Mouse (Mus musculus): ENCODE measurements around the gene Gm20518.

The Gm20518 gene

DNA sequence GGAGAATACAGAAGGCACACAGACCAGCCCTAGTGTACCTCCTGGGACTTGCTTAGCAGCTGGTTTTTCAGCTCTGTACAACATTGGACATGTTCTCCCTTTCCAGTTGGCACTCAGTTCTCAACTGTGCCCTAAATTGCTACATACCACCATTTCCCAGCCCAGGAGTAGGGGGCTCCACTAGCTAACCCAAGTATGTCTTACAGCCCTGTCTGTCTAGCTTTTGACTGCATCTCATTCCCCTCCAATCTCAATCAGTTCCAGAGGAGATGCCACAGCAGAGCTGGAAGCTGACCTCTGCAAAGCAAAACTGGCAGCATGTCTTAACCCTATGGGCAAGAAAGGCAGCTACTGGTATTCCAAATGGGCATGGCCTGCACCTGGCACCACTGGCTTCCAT lies 4.6 kb upstream of the Gm20518 start:
- DNase-seq (ENCODE audit: low spot score), result no peak

DNA sequence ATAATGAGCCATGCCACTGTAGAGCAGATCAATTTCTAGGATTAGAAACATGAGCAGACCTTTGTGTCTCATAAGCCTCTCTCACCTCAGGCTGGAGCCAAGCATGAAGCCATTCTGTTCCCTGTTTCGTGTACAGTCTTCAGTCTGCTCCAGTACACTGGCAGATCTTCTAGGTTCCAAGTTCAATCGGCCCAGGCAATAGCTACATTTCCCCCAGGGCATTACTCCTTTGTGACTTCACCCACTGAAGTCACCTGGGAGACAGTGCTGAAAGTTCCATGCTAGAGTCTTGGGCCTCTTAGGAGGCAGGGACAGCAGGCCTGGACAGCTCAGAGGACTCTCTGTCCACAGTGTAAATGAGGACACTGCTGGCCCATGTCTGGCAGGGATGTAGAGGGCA lies 2.5 kb upstream of the Gm20518 start, which contains the start of gene Tssk1:
Tssk1 (plus strand) TSS at position 301 of the 400 bp plus-strand sequence.
- DNase-seq (ENCODE audit: low spot score), result no peak

DNA sequence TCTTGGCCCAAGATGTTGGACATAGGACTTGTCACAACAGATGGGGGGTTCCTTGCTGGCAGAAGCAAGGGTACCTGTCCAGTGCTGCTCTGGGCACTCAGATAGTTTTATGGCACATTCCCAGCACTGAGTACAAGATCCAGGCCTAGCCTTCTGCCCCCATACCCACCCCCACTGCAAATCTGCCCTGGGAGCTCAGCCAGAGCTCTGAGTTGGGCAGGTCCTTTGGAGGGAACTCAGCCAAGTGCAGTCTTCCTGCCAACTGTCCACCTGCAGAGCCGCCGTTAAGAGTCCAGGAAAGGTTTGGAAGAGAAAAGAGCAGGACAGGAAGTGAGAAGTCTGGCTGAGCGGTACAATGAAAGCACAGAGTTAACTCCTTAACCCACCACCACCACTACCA lies 1.1 kb upstream of the Gm20518 start:
- DNase-seq (ENCODE audit: low spot score), result peak; percentile 46

DNA sequence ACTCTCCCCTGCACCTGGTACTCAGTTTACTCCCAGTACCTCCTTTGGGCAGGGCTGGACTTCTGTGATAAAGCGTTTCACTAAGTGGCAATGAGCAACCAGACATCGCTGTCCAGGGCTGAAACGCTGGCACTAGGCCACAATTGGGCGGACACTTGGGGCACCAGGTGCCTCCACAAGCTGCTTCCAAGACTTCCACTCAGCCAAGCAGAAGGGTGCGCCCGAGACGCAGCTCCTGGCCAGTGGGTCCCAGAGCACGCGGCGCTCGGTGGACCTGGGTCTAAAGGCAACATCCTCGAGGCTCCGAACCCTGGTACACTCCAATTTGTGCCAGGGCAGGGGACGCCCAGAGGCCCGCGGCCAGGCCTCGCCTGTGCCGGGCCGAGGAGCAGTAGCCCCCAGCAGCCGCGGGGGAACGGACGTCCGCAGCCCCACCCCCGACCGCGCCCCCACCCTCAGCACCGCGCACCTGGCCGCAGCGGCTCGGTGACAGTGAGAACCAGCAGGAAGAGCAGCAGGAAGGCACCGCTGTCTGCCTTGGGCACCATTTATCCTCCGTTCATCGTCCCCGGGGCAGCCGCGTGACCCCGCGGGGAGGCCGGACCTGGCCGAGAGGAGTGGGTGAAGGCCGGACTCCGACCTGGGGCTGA lies 429 bp downstream of the Gm20518 start:
- DNase-seq (ENCODE audit: low spot score), result peak; percentile 70

DNA sequence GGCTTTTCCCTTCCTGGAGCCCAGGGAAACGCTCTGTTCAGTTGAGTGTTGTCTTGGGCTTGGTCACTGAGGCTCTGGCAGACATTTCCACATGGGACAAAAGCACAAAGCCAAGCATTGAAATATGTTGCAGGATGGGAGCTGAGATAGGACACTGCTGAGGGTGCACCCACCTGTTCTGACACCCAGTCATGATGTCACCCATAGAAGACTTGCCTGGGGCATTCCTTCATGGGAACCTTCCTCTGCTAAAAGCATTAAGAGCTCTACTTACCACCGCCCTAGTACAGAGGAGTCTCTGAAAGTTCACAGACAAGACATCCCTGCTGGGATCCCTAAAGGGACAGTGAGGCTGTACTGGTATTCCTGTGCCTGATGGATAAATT lies 1.1 kb downstream of the Gm20518 start:
- DNase-seq (ENCODE audit: low spot score), result no peak

DNA sequence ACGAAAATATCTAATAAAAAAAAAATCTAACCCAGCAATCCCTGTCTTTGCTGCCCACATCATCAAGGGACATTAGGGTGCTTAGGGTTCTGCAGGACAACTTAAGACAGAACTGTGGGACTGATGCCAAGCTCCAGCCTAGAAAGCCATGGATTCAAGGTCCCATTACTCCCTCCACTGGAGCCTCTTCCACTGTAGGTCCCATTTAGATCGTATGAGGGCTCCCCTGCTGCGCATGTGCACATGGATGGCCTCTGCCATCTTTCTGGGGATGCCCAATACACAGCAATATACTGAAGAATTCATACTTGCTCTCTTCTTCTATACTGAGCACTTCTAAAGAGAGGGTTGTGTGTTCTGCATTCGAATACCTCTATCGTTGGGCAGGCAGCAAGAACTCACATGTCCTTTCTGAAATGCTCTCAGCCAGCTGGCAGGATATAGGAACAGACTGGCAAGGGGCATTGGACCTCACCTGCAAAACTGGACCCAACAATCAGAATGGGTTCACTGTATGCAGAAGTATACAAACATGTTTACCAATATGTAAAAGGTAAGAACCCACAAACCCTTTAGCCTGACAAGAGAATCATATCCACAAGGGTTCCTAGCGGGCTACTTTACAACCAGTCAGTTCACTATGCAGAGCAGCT lies 1.7 kb downstream of the Gm20518 start:
- no peak for DNase-seq (ENCODE audit: low spot score)

DNA sequence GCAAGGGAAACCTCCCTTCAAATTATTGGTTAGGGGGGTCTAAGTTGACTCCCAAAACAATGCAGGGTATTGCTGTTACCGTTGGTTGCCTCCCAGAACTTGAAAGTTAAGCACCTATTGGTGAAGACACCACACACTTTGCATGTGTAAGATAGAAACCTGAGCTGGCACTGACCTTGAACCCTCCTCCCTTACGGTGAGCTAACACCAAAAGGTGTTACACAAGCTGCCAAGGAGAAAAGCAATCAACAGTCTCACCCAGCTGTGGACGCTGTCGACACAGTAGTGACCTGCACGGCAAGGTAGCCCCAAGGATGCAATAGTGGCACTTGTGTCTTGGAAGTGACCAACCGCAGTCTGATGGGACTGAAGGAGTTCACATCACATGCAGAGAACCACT lies 7.4 kb downstream of the Gm20518 start:
- DNase-seq (ENCODE audit: low spot score), result no peak

DNA sequence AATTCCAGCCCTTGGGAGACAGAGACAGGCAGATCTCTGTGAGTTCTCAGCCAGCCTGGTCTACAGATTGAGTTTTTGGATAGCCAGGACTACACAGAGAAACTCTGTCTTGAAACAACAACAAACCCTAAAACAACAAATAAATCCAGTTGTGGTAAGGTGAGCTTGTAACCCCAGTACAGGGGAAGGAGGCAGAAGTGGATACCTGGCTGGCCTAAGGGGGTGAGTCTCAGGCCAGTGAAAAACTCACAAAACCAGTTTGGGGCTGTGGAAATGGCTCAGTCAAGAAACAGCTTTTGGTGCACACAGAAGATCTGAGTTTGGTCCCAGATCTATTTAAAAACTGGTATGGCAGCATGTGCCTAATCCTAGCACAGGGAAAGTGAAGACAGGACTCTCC lies 9.3 kb downstream of the Gm20518 start:
- DNase-seq (ENCODE audit: low spot score), result no peak

DNA sequence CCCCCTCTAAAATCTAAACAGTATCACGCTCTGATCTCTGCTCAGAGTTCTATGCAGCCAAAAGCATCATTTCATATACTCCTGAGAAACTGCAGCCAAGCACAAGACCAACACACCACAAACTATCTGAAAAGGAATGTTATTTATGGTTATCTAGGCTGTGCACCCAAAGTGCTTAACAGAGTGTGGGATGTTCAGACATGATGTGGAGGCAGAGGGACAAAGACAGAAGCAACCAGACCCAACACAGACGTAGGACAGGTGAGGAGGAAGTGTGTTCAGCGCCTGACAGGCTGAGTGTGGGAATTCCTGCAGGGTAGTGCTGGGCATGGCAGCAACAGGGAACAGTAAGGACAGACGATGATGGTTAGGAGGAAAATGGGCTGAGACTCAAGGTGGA lies 11.9 kb downstream of the Gm20518 start:
- DNase-seq (ENCODE audit: low spot score), result no peak

DNA sequence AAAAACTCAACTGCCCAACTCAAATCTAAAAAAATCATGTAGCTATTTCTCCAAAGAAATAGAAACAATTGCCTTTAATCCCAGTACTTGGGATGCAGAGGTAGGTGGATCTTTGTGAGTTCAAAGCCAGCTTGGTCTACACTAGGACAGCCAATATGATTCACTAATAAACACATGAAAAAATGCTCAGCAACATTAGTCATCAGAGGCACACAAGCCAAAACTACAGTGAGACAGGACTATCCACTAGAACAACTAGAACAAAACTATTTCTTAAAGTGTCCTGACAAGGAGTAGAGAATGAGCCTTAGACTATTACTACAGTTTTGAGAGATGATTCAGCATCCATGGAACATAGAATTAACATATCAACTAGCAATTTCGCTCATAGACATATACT lies 15.4 kb downstream of the Gm20518 start:
- no peak for DNase-seq (ENCODE audit: low spot score)

DNA sequence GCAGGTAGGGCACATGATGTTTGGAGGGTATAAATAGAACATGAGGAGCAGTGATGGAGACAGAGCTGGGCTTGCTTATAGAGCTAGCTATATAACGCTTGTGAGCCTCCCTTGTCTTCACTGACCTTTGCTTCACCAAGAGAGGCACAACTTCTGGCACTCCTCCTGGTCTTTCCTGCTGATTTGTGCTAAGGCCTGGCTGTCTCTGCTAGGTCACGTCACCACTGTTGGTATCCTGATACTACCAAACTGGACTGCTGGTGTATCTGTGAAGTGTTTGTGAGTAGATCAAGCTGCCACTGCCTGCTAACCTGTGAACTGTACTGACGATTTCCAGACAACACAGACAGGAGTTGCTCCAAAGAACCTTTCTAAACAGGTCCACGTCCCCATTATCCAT lies 16.3 kb downstream of the Gm20518 start:
- DNase-seq (ENCODE audit: low spot score), result no peak

DNA sequence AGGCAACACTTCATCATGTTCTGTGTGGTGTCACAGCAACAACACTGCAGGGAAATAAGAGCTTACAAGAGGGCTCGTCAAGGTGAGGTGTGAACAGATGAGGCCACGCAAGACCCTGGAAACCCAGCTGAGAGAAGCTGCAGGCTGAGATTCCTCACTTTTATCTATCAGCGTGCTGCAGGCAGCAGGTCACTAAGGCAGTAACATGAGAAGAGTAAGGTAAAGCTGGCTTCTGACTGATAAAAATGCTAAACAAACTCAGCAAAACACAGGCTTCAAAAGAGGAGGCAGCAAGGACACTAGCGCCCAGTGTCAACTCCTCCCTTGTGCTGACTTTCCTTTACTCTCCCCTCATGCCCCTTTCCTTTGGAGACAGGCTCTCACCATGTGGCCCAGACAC lies 18.5 kb downstream of the Gm20518 start:
- DNase-seq (ENCODE audit: low spot score), result no peak

DNA sequence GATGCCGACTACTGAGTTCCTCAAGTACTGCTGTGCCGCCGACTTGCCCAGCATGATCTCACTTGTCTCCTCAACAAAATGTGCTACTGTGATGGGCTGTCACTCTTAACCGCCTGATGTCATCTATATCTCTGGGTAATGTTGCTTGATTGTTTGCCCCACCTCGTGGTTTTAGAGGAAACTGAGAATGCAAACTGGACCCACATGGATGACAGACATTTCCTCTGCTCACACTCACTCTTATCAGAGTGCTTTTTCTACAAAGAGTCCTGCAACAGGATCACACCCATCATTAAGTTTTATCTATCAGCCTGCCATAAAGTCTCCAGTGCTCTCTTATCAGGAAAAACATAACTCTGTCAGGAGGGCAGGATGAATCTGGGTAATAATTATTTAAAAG lies 20.2 kb downstream of the Gm20518 start:
- no peak for DNase-seq (ENCODE audit: low spot score)

DNA sequence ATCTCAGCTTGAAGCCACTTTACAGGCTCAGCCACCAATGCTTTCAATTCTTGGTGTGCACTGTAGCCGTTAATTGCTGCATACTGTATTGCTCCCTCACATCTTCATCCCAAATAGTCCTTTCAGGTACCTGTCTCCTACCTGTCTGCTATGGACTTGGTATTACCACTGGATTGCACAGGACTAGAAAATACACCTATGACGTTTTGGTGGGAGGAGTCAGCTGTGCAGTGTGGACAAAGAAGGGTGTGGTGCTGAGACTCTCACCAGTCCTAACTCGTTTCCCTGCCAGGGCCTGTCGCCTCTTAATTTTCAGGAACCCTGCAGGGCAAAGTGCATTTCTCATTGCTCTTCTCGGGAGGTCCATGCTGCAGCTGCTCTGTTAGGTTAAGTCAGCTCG lies 25.7 kb downstream of the Gm20518 start:
- DNase-seq (ENCODE audit: low spot score), result no peak

DNA sequence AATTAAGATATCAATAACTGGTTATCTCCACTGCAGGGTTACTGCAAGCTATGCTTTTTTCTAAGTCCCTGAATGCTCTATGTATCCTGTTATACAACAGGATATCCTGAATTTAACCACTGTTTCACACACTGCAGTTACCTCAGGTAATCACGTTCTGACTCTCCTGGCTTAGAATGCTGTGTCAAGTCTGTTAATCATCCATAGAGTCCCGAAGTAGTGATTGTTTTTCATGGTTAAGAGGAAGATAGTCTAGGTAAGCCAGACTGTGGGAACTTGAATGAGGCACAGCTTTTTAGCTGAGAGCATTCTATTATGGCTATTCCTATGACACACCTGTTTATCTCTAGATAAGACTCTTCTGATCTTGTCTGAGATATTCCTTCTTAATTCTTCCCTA lies 26.2 kb downstream of the Gm20518 start:
- DNase-seq (ENCODE audit: low spot score), result no peak

DNA sequence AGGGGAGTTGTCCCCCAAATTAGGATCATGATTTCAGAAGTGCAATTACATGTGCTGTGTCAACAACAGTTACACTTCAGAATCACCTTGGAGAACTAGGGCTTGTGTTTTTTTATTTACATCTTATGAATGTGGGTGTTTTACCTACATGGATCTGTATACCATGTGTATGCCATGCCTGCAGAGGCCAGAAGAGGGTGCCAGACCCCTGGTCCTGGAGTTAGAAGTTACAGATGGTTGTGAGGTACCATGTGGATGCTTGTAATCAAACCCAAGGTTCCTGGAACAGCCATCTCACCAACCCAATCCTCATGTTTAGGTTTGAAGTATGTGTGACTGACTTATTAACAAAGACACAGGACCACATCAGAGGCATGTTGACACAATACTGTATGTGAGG lies 32.9 kb downstream of the Gm20518 start:
- DNase-seq (ENCODE audit: low spot score), result no peak

DNA sequence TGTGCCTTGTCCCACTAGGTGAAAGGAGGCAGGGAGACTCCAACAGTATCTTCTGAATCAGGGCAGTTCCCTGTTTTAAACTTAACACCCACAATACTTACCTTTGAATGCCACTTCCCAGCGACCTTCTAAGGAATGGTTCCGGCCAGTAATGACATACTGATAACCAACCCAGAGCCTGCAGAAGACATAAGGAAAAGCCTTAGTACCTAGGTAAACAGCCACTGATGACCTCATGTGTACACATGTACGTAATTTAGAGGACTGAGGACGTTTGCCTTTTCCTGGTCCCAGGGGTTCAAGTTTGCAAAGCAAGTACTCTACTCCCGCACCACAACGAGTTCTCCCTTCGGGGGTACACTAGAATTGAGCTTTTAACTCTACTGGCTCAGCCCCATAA lies 34.3 kb downstream of the Gm20518 start:
- DNase-seq (ENCODE audit: low spot score), result no peak

DNA sequence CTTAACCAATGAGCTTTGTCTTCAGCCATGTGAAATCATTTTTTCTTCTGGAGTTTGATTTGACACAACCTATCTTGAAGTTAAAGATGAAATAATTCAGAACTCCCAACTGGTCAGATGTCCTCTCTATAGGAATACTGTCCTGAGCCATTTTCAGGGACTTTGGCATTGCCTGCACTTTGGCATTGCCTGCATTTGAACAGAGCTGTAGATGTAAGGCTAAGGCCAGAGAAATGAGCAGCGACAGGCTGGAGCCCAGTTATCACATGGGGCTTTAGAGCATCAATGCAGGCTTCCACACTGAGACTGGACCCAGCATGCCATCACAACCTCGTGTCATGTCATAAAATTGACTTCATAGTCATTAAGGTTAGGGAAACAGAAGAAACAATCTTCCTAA lies 38.2 kb downstream of the Gm20518 start:
- no peak for DNase-seq (ENCODE audit: low spot score)

DNA sequence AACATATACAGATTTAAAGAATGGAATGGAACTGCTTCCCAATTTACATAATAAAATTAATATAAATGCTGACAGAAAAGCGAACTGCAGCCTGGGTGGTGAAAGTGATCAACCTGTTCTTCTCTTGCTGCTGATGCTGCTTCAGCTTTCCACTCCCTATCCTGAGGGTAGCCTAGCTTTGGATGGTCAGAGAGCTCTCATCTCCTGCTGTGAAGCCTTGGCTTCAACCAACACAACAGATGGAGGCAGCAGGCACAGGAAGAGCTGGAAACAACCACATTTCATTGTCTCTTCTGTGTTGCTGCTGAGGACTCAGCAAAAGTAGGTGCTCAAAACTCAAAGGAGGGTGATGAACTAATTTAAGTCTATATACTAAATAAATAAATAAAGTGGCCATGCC lies 39.6 kb downstream of the Gm20518 start:
- no peak for DNase-seq (ENCODE audit: low spot score)

DNA sequence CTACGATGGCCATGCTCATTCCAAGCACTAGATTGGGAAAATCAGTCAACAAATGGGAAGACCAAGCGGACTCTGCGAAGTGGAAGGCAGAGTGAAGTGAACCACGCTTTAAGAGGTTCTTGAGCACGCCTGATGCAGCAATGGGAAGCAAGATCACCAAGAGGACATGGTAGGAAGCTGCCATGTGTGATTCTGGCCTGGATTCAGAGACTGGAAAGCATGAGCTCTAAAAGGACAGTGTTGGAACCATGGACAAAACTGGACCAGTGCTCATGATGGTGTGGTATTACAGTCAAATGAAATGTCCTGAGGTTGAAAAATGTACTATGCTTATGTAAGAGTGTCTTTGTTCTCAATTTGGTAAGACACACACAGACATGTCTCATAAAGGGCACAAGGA lies 40.1 kb downstream of the Gm20518 start:
- no peak for DNase-seq (ENCODE audit: low spot score)

DNA sequence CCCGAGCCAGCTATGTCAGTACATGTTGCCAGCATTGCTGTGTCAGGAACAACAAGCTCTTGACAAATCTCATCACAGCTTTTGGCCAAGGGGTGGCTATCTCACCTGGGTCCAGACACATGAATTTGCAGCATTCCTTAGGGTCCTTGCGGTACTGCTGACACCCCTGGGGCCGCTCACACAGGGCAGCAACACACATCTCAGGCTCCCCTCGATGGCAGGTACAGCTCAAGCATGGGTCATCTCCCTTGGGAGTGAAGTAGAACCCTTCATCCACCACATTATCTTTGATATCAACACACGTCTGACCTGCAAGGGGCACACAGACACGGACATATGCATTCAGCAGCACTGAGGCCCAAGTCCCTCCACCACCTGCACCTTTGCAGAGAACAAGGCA lies 42.0 kb downstream of the Gm20518 start:
- no peak for DNase-seq (ENCODE audit: low spot score)

DNA sequence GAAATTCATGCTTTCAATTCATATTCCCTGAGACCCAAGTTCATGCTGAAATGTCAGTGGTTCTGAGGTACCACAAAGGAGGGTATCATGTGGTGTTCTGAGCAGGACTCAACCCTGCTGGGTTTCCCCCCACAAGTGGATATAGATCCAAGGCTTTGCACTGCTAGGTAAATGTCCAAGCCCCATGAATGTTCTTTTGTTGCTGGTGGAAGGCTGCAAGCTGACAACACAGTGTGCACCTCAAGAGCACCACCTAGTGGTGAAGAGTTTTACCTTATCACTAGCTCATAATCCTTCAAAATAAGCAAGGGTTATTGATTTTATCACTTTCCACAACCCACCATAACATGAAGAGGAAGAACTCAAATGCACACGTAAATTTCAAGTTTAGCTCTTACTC lies 42.5 kb downstream of the Gm20518 start:
- DNase-seq (ENCODE audit: low spot score), result no peak

DNA sequence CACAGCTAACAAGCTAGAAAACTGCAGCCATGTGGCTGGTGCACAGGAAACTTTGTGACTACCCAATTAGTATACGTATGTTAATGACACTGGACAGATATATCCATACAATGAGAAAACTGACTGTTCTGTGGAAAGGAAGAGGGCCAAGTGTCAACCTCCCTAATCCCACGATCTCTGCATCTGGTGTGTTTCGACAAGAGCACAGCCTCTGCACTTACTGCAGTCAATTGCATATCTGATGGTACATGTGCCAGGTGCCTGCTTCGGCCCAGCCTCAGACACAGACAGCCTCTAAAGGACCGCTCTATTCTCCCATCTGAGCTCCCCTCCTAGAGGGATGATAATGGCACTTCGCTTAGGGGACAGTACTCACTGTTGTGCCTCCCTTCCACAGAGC lies 43.0 kb downstream of the Gm20518 start:
- DNase-seq (ENCODE audit: low spot score), result no peak

DNA sequence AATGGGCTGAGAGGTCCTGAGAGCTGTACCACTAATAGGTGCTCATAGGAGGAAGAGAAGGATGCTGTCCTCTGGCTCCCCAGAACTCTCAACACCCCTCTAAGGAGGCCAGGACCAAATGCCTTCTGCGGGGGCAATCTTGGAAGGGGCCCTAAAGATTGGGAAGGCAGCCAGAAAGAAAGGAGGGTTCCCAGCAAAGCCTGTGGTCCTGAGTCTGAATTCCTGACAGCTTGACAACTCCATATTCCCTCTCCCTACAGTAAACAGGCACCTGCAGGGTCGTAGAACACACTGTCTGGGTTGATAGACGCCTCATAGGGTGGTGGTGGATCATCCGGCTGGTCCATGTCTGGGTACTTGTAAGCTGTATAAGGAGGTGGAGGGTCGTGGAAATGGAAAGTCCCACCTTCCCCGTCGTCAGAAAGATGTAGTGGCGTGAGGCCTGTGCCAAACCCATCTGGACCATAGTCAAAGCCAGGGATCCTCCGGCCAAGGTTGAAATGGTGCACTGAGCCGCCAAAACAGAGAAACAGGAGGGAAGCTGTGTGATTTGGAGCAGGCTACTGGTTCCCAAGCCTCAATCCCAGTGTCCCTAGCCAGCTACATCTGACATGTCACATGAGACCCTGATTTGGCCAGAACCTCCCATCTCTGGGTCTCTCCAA lies 47.6 kb downstream of the Gm20518 start:
- DNase-seq (ENCODE audit: low spot score), result no peak
